Mouse (Mus musculus) testis, adult 2 months (tissue): Measurements from ENCODE around the gene Cfap74. TPM values are rescaled to one million over a fixed set of nuclear protein-coding genes. Genes with fewer than 3 reads are reported as not detected.

Source experiments
- H3K27ac ChIP-seq: fragments of 200-500 bp; 2 replicates; pipeline ENCODE4 v1.5.1; 2012; ENCODE audit warnings: low read depth, low read length; ENCODE audit not compliant: control insufficient read depth, insufficient read depth
- H3K27me3 ChIP-seq: fragments of 200-500 bp; 2 replicates; pipeline ENCODE4 v1.6.1; 2012; ENCODE audit warnings: mild to moderate bottlenecking, low read length, moderate library complexity; ENCODE audit not compliant: control insufficient read depth, insufficient read depth
- H3K36me3 ChIP-seq: fragments of 200-500 bp; 2 replicates; pipeline ENCODE4 v1.6.1; 2012; ENCODE audit warnings: mild to moderate bottlenecking, low read length; ENCODE audit not compliant: control insufficient read depth, insufficient read depth
- H3K4me1 ChIP-seq: fragments of 200-500 bp; 2 replicates; pipeline ENCODE4 v1.6.1; 2012; ENCODE audit warnings: low read length; ENCODE audit not compliant: control insufficient read depth, insufficient read depth
- H3K4me3 ChIP-seq: fragments of 200-500 bp; 2 replicates; pipeline ENCODE4 v1.5.1; 2012; ENCODE audit warnings: low read depth, mild to moderate bottlenecking, low read length, moderate library complexity, mixed read lengths; ENCODE audit not compliant: control insufficient read depth
- CTCF ChIP-seq: fragments of 200-500 bp; IDR thresholded peaks from 2 replicates; pipeline ENCODE4 v1.5.1; 2012; ENCODE audit warnings: low read depth, mild to moderate bottlenecking, inconsistent platforms, low read length, moderate library complexity; ENCODE audit not compliant: control insufficient read depth, insufficient read depth, insufficient replicate concordance
- POLR2A ChIP-seq: fragments of 200-500 bp; IDR thresholded peaks from 2 replicates; pipeline ENCODE4 v1.6.1; 2012; ENCODE audit warnings: low read depth, mild to moderate bottlenecking, inconsistent platforms, low read length, moderate library complexity; ENCODE audit not compliant: control insufficient read depth
- polyA plus RNA-seq: library from polyadenylated mRNA; depleted of rRNA; stranded (reverse); fragments of >200 nt; gene quantifications from 2 replicates; pipeline ENCODE4 v1.2.3, GENCODE M21; 2012; rRNA removed

Cfap74 gene
- polyA plus RNA-seq, 1 experiment = 79.6 TPM

DNA sequence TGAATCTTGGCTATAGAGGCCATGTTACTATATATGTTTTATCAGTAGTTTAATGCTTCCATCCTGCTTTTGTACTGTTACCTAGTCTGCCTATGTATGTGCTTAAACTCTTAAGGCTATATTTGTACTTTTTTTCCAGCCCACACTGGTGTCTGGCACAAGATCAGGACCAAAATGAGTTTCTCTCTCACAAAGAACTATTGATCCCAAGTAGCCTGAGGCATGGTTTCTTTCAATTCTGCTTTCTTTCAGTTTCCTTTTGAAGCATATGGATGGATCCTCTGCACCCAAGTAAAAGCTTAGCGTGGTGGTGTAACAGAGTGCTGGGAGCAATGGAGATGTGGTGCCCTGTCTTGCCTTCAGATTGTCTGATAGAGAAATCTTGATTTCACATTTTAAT is 102.0 kb downstream of the Cfap74 start:
- Histone ChIP-seq H3K4me3 (no peak overlapping the region), H3K4me1 (peaks cover under 1% of the 10 kb centered on the region; the same call in 1 of the 2 replicates), H3K27ac (no peak overlapping the region), H3K27me3 (no peaks in the 10 kb centered on the region), H3K36me3 (no peaks in the 10 kb centered on the region)
- TF ChIP-seq POLR2A (no peak), CTCF (no peak)

DNA sequence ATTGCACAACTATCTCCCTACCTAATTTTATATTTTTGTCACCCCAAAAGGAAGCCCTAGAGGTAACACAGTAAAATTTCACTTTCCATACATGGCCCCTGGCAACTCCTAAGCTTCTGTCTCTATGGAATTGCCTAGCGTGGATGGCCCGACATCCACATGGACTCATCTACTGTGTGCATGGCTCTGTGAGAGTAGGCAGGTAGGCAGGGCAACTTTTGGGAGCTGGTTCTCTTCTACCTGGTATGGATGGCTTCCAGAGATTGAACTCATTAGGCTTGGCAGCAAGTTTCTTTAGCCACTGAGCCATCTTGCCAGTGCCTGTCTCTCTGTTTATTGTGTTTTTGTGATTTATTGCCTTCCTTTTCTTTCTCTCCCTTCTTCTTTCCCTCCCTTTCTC is 105.8 kb downstream of the Cfap74 start:
- Histone ChIP-seq H3K27ac (no peak overlapping the region), H3K27me3 (no peaks in the 10 kb centered on the region), H3K36me3 (no peaks in the 10 kb centered on the region), H3K4me1 (no peaks in the 10 kb centered on the region), H3K4me3 (no peak overlapping the region)
- TF ChIP-seq POLR2A (no peak), CTCF (no peak)

Other genes with a start within 250 kb of the Cfap74 start
- gene Ski, start 186.6 kb upstream of the Cfap74 start, polyA plus RNA-seq = 5.0 and 6.4 TPM in 2 replicates
- 12.4 and 12.7 TPM in 2 replicates for gene Faap20, start 159.4 kb upstream of the Cfap74 start, polyA plus RNA-seq
- 16.5 and 21.1 TPM in 2 replicates for gene Prkcz, start 47.8 kb upstream of the Cfap74 start, polyA plus RNA-seq
- 0.17 and 0.26 TPM in 2 replicates for gene Gabrd, start 11.1 kb upstream of the Cfap74 start, polyA plus RNA-seq
- gene Tmem52, start 59.9 kb downstream of the Cfap74 start, polyA plus RNA-seq = 24.8 and 30.0 TPM in 2 replicates
- gene Gnb1, start 82.2 kb downstream of the Cfap74 start, polyA plus RNA-seq = 356 and 422 TPM in 2 replicates
- 43.1 and 48.9 TPM in 2 replicates for gene Nadk, start 153.2 kb downstream of the Cfap74 start, polyA plus RNA-seq
- 3.2 and 3.5 TPM in 2 replicates for gene Slc35e2, start 192.2 kb downstream of the Cfap74 start, polyA plus RNA-seq
- 23.6 and 29.9 TPM in 2 replicates for gene Cdk11b, start 215.7 kb downstream of the Cfap74 start, polyA plus RNA-seq
- gene Gm10563, start 236.2 kb downstream of the Cfap74 start, polyA plus RNA-seq = not detected in 2 replicates
- 3.7 and 5.9 TPM in 2 replicates for gene Mmp23, start 244.2 kb downstream of the Cfap74 start, polyA plus RNA-seq